Mouse (Mus musculus) forebrain, embryonic 11.5 days (tissue): ENCODE measurements at regions not wholly inside any gene's neighbourhood (a gene's known extent, or its start where the extent isn't known, plus 50 kb on each side); places are given as distances from the start of the nearest gene placed in this dataset.

Experiments
- ATAC-seq: fragments of 200-750 bp; cut with Nextera tagmentation; replicated peaks from 2 replicates; pipeline ENCODE4 v1.8.0; 2017; ENCODE audit warnings: moderate TSS enrichment; ENCODE audit not compliant: low FRiP score
- DNase-seq: peaks from one replicate; pipeline ENCODE4 v3.0.0-alpha.2; 2017; ENCODE audit warnings: low spot score
- H3K27ac ChIP-seq: fragments of 300-500 bp; sonication (generic); 2 replicates; pipeline ENCODE4 v1.5.1; 2014; ENCODE audit warnings: low read depth, low read length
- H3K27me3 ChIP-seq: fragments of 300-500 bp; sonication (generic); 2 replicates; pipeline ENCODE4 v1.6.1; 2014; ENCODE audit warnings: mild to moderate bottlenecking, low read length, mixed read lengths; ENCODE audit not compliant: control insufficient read depth, insufficient read depth
- H3K36me3 ChIP-seq: fragments of 300-500 bp; sonication (generic); 2 replicates; pipeline ENCODE4 v1.6.1; 2014; ENCODE audit warnings: mild to moderate bottlenecking, low read length, moderate library complexity, mixed read lengths; ENCODE audit not compliant: control insufficient read depth, insufficient read depth
- H3K4me1 ChIP-seq: fragments of 300-500 bp; sonication (generic); replicated peaks from 2 replicates; pipeline ENCODE4 v1.6.1; 2014; ENCODE audit warnings: low read length, mixed read lengths; ENCODE audit not compliant: control insufficient read depth, insufficient read depth
- H3K4me2 ChIP-seq: fragments of 300-500 bp; sonication (generic); 2 replicates; pipeline ENCODE4 v1.6.1; 2014; ENCODE audit warnings: low read depth, mild to moderate bottlenecking, low read length, moderate library complexity, mixed read lengths; ENCODE audit not compliant: severe bottlenecking
- H3K4me3 ChIP-seq: fragments of 300-500 bp; sonication (generic); 2 replicates; pipeline ENCODE4 v1.5.1; 2014; ENCODE audit warnings: low read depth, low read length
- H3K9ac ChIP-seq: fragments of 300-500 bp; sonication (generic); 2 replicates; pipeline ENCODE4 v1.6.1; 2014; ENCODE audit warnings: low read length
- H3K9me3 ChIP-seq: fragments of 300-500 bp; sonication (generic); 2 replicates; pipeline ENCODE4 v1.6.1; 2016; ENCODE audit warnings: low read length, mixed read lengths; ENCODE audit not compliant: control insufficient read depth
- WGBS: fragments of 180-500 bp; shearing (Covaris S2); extraction: QIAGEN DNeasy Blood & Tissue Kit; methylation state at CpG from one replicate; pipeline ENCODE4 v1.1.7; 2014; 5-methylcytosine and 5-hydroxymethylcytosine counted together

DNA sequence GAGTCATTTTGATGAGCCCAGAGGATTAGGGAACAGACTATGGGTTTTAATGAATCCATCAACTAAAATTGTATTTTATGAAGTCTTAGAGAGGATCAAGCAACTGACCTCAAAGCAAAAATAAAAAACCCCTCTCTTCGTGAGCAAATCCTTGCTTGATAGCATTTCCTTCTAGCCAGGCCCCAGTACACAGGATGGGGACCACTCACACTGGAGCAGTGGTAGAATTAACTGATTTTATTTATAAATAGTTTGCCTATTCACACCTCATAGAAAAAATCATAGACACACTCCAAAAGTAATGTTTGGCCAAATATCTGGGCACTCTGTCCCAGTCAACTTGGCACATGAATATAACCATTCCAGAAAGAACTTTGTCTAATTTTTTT is 649.0 kb upstream of the Cited2 start:
- no peak for DNase-seq
- Histone ChIP-seq H3K4me3 (no peak overlapping the region), H3K4me1 (0 out of 2 replicates have a peak, but pooled peaks cover 2% of the 10 kb centered on the region), H3K36me3 (no peaks in the 10 kb centered on the region), H3K27me3 (no peaks in the 10 kb centered on the region), H3K9ac (no peak overlapping the region), H3K4me2 (no peak overlapping the region), H3K9me3 (no peaks in the 10 kb centered on the region), H3K27ac (no peak overlapping the region)
- WGBS = 13% methylated on average over 1 of the region's 1 CpGs
- peak; percentile 64 for ATAC-seq

DNA sequence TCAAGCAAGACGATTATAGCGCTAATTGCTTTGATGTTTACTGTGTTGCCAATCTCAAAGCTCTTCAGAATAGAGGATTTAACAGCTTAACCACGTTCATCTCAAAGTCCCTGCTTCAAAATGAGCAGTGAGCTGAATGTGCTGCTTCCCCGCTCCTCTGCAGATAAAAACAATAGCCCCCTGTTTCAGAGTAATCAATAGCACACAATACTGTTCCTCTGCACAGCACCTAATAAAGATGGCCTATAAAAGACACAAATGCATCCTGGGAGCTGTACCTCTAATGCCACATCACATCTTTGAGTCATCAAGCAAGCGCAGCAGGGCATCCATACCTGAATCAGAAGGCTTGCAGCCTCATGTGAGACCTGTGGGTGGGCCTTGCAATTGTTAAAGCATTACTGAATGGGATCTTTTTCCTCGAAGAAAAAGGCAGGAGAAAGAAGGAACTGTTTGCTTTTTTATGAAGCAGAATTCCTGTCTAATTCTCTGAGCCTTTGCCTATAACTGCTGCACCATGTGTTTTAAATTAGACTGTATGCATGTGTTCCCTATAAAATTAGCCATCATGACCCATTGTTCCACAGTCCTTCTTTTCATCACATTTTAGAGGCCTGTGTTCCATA is 648.5 kb upstream of the Cited2 start:
- H3K27ac ChIP-seq = no peak overlapping the region

DNA sequence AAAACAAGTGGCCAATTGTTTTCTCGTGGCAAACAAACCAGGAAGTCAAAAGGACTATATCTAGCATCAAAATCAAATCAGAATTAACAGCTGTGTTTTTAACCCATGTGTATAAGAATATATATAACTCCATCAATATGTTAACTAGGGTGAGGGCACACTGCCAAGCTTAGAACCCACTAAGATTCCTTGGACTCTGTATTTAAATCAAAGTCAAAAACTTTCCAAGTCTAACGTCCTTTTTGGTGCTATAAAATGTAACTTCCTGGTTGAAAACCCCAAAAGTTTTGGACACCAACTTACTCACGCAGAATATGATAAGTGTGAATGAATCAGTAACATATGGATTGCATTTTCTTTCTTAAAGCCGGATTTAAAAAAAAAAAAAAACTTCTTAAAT is 647.9 kb upstream of the Cited2 start:
- H3K9me3 ChIP-seq = no peaks in the 10 kb centered on the region
- DNase-seq (no peak), ATAC-seq (no peak)
- 55% methylated on average over 4 of the region's 4 CpGs for WGBS
- no peak overlapping the region for H3K4me3 ChIP-seq
- H3K9ac ChIP-seq = no peak overlapping the region
- 0 out of 2 replicates have a peak, but pooled peaks cover 2% of the 10 kb centered on the region for H3K4me1 ChIP-seq
- no peak overlapping the region for H3K27ac ChIP-seq
- H3K4me2 ChIP-seq = no peak overlapping the region
- H3K27me3 ChIP-seq = no peaks in the 10 kb centered on the region
- H3K36me3 ChIP-seq = no peaks in the 10 kb centered on the region

More for the DNA sequence above, 648.5 kb upstream of the Cited2 start:
- peak; percentile 61 for DNase-seq
- H3K9ac ChIP-seq = no peak overlapping the region
- H3K9me3 ChIP-seq = no peaks in the 10 kb centered on the region
- 0 out of 2 replicates have a peak, but pooled peaks cover 2% of the 10 kb centered on the region for H3K4me1 ChIP-seq
- H3K27me3 ChIP-seq = no peaks in the 10 kb centered on the region
- peak; percentile 87 for ATAC-seq
- H3K36me3 ChIP-seq = no peaks in the 10 kb centered on the region
- WGBS = 7% methylated on average over 6 of the region's 6 CpGs
- no peak overlapping the region for H3K4me2 ChIP-seq
- H3K4me3 ChIP-seq = no peak overlapping the region

DNA sequence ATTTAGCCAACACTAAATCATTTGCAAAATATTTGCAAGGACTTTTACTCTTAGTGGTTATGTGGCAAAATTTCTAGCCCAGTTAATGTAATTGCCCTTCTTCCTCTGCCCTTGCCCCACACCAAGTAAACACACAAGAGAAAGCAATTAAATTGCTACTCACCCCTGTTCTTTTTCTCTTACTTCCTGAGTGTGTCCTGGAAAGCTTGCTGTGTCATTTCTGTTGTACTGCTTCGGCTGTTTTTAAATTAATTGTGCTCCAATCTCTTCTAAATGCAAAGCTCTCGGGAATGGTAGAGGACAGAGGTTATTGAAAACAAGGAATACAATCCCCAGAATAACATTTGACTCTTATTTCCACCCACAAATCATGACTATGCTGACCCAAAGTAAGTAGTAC is 647.4 kb upstream of the Cited2 start:
- ATAC-seq (no peak), DNase-seq (no peak)
- H3K27ac ChIP-seq = no peak overlapping the region

DNA sequence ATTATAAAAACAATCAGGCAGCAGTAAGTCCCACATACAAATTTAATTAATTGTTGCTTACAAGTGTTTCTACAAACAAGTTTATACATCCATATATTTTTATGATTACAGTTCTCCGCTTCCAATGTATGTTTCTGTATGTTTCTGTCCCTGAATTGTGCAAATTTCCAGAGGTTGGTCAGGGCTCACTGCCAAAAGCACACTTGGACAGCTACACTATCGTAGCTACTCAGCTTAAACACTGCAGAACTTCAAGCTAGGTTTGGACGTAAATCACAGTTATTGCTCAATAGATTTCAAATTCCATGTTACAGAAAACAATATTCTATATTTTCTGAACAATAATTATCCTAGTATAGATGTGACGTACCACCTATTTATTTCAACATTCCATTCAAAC is 646.8 kb upstream of the Cited2 start:
- Histone ChIP-seq H3K36me3 (no peaks in the 10 kb centered on the region), H3K27me3 (no peaks in the 10 kb centered on the region), H3K9me3 (no peaks in the 10 kb centered on the region), H3K4me2 (no peak overlapping the region), H3K9ac (no peak overlapping the region), H3K27ac (no peak overlapping the region), H3K4me3 (no peak overlapping the region), H3K4me1 (0 out of 2 replicates have a peak, but pooled peaks cover 2% of the 10 kb centered on the region)
- ATAC-seq (no peak), DNase-seq (no peak)
- 81% methylated on average over 4 of the region's 4 CpGs for WGBS

More for the DNA sequence above, 647.4 kb upstream of the Cited2 start:
- Histone ChIP-seq H3K4me1 (0 out of 2 replicates have a peak, but pooled peaks cover 2% of the 10 kb centered on the region), H3K4me3 (no peak overlapping the region), H3K4me2 (no peak overlapping the region), H3K9me3 (no peaks in the 10 kb centered on the region), H3K27me3 (no peaks in the 10 kb centered on the region), H3K36me3 (no peaks in the 10 kb centered on the region), H3K9ac (no peak overlapping the region)
- 6% methylated on average over 2 of the region's 2 CpGs for WGBS

DNA sequence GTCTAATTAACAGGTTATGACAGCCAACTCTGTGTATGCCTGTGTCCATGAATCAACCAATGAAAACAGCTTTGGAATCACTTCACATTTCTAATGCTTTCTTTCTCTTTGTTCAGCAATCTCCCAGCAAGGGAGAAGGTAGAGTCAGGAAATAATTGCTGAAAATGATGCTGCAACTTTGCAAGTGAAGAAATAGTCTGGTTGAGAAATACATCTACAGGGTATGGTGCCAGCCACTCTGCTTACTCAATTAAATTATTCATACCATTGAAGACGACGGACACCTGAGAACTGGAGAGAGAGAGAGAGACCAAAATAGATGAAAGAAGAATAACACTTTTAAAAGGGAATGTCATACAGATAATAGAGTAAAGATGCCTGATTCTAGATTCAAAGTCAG is 645.4 kb upstream of the Cited2 start:
- H3K4me3 ChIP-seq = no peak overlapping the region
- no peaks in the 10 kb centered on the region for H3K36me3 ChIP-seq
- no peak overlapping the region for H3K27ac ChIP-seq
- H3K4me2 ChIP-seq = no peak overlapping the region
- H3K9me3 ChIP-seq = no peaks in the 10 kb centered on the region
- 87% methylated on average over 2 of the region's 2 CpGs for WGBS
- ATAC-seq (no peak), DNase-seq (no peak)
- 0 out of 2 replicates have a peak, but pooled peaks cover 2% of the 10 kb centered on the region for H3K4me1 ChIP-seq
- H3K9ac ChIP-seq = no peak overlapping the region
- no peaks in the 10 kb centered on the region for H3K27me3 ChIP-seq

DNA sequence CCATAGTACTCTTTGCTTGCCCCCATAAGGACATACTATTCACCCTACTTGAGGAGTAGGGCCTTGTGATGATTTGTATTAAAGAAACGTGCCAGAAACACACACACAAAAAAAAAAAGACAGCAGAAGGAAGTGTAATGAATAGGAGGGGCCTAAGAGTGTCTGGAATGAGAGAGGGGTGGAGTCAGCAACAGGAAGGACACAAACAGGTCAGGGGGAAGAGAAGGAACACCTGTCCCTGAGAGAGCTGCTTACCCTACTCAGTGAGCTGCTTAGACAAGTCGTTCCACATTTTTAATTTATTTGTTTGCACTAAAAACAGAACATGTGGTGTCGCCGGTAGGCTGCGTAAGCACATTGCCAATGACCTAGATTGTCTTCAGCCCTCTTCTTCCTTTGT is 642.2 kb upstream of the Cited2 start:
- no peaks in the 10 kb centered on the region for H3K27me3 ChIP-seq
- 77% methylated on average over 5 of the region's 5 CpGs for WGBS
- DNase-seq (no peak), ATAC-seq (no peak)
- no peaks in the 10 kb centered on the region for H3K4me1 ChIP-seq
- no peaks in the 10 kb centered on the region for H3K36me3 ChIP-seq
- no peak overlapping the region for H3K4me3 ChIP-seq
- H3K9me3 ChIP-seq = no peaks in the 10 kb centered on the region
- H3K4me2 ChIP-seq = no peak overlapping the region
- no peak overlapping the region for H3K9ac ChIP-seq
- H3K27ac ChIP-seq = no peak overlapping the region

DNA sequence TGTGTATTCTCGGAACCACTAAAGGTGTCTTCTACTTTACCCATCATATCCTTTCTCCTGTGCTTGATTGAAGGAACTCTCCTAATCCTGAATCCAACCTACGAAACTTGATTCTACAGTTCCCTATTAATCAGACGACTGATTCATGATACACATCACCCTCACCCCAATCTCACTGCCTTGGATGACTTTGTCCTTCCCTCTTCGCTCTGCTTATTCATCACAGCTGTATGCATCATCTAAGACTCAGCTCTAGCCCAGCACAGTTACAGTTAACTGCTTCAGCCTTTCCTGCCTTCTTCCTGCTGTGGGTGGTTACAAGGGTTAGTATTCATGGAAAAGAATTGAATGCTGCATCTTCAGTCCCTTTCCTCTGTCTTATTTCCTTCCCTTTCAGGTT is 640.1 kb upstream of the Cited2 start:
- H3K9ac ChIP-seq = no peak overlapping the region
- no peak for ATAC-seq
- H3K9me3 ChIP-seq = no peaks in the 10 kb centered on the region
- no peaks in the 10 kb centered on the region for H3K27me3 ChIP-seq
- no peak overlapping the region for H3K4me3 ChIP-seq
- no peaks in the 10 kb centered on the region for H3K4me1 ChIP-seq
- no peaks in the 10 kb centered on the region for H3K36me3 ChIP-seq
- 85% methylated on average over 4 of the region's 4 CpGs for WGBS
- DNase-seq = no peak
- no peak overlapping the region for H3K4me2 ChIP-seq
- no peak overlapping the region for H3K27ac ChIP-seq

DNA sequence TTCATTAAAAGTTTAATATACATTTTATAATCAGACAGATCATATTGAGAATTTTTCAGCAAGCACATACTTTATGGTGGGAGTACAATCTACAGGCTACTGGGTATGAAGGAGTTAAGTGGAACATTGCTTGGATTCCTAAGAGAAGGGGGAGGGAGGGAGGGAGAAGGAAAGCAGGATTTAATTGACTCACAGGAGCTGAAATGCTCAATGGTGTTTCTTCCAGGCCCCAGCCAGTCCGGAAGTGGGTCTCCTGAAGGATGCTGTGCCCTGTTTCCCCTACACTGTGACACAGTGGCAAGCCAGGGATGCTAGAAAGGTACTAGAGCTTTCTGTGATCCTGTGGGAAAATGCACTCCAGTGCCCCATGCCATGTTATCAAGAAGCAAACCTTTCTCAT is 621.0 kb upstream of the Cited2 start:
- Histone ChIP-seq H3K36me3 (no peaks in the 10 kb centered on the region), H3K9ac (no peak overlapping the region), H3K27ac (no peak overlapping the region), H3K4me2 (no peak overlapping the region), H3K4me3 (no peak overlapping the region), H3K9me3 (no peaks in the 10 kb centered on the region), H3K27me3 (no peaks in the 10 kb centered on the region), H3K4me1 (peaks cover 6% of the 10 kb centered on the region)
- no peak for DNase-seq
- ATAC-seq = peak; percentile 78
- 0% methylated on average over 1 of the region's 1 CpGs for WGBS
